Mouse (Mus musculus) olfactory bulb, adult 2 months (tissue): ENCODE results near the gene Lrp2bp.

Experiments used
- CTCF ChIP-seq: fragments of 200-500 bp; IDR thresholded peaks from 2 replicates; pipeline ENCODE4 v1.5.1; 2012; ENCODE audit warnings: low read depth, mild to moderate bottlenecking, low read length, moderate library complexity; ENCODE audit not compliant: insufficient read depth
- POLR2A ChIP-seq: fragments of 200-500 bp; IDR thresholded peaks from 2 replicates; pipeline ENCODE4 v1.6.1; 2012; ENCODE audit warnings: mild to moderate bottlenecking, low read depth, low read length, moderate library complexity; ENCODE audit not compliant: insufficient read depth

GRCm38 (mm10) chr8:46005596-46005995, 6.5 kb downstream of the Lrp2bp start, which contains the start of gene Ankrd37:
- no peak for TF ChIP-seq CTCF
- TF ChIP-seq POLR2A, result no peak
